Mouse (Mus musculus): ENCODE measurements around the gene Cntd1. TPM values are rescaled to one million over a fixed set of nuclear protein-coding genes. Genes with fewer than 3 reads are reported as not detected.

Cntd1 gene
- total RNA-seq, 2 experiments from 2014 or later, result 0.96 to 2.2 TPM

- peak; percentile 44 for ATAC-seq (replicated peaks; ENCODE audit: low FRiP score, poor library complexity, severe bottlenecking)
Observed at GRCm38 (mm10) chr11:101252941-101253340, 25.9 kb upstream of the Cntd1 start.

GRCm38 (mm10) chr11:101253613-101254389 lies 25.0 kb upstream of the Cntd1 start, which contains the start of gene Vps25:
Vps25 (plus strand) TSS chr11:101253707.
- peak; percentile 93 for ATAC-seq (replicated peaks; ENCODE audit: low FRiP score, poor library complexity, severe bottlenecking)

- ATAC-seq (replicated peaks; ENCODE audit: low FRiP score, poor library complexity, severe bottlenecking), result no peak
Observed at GRCm38 (mm10) chr11:101255826-101256775, 22.7 kb upstream of the Cntd1 start.

GRCm38 (mm10) chr11:101259261-101259712 lies 19.5 kb upstream of the Cntd1 start:
- ATAC-seq (replicated peaks; ENCODE audit: low FRiP score, poor library complexity, severe bottlenecking), result peak; percentile 31; the same call in 1 of the 2 replicates

- ATAC-seq (replicated peaks; ENCODE audit: low FRiP score, poor library complexity, severe bottlenecking), result peak; percentile 89
Observed at GRCm38 (mm10) chr11:101259948-101260825, 18.6 kb upstream of the Cntd1 start, which contains the start of gene Wnk4. Wnk4 (plus strand) TSS chr11:101260567.

GRCm38 (mm10) chr11:101260826-101261380 lies 17.9 kb upstream of the Cntd1 start:
- ATAC-seq (replicated peaks; ENCODE audit: low FRiP score, poor library complexity, severe bottlenecking), result peak; percentile 8; the same call in 1 of the 2 replicates

- no peak for ATAC-seq (replicated peaks; ENCODE audit: low FRiP score, poor library complexity, severe bottlenecking)
Observed at GRCm38 (mm10) chr11:101262272-101262967, 16.4 kb upstream of the Cntd1 start.

- no peak for ATAC-seq (replicated peaks; ENCODE audit: low FRiP score, poor library complexity, severe bottlenecking)
Observed at GRCm38 (mm10) chr11:101263138-101263988, 15.4 kb upstream of the Cntd1 start.

GRCm38 (mm10) chr11:101263989-101264280 lies 14.9 kb upstream of the Cntd1 start:
- no peak for ATAC-seq (replicated peaks; ENCODE audit: low FRiP score, poor library complexity, severe bottlenecking)

GRCm38 (mm10) chr11:101264954-101265471 lies 13.8 kb upstream of the Cntd1 start:
- ATAC-seq (replicated peaks; ENCODE audit: low FRiP score, poor library complexity, severe bottlenecking), result no peak

- ATAC-seq (replicated peaks; ENCODE audit: low FRiP score, poor library complexity, severe bottlenecking), result no peak
Observed at GRCm38 (mm10) chr11:101265906-101266305, 12.9 kb upstream of the Cntd1 start.

- no peak for ATAC-seq (replicated peaks; ENCODE audit: low FRiP score, poor library complexity, severe bottlenecking)
Observed at GRCm38 (mm10) chr11:101269577-101270116, 9.2 kb upstream of the Cntd1 start.

- no peak for ATAC-seq (replicated peaks; ENCODE audit: low FRiP score, poor library complexity, severe bottlenecking)
Observed at GRCm38 (mm10) chr11:101272446-101272845, 6.4 kb upstream of the Cntd1 start.

- ATAC-seq (replicated peaks; ENCODE audit: low FRiP score, poor library complexity, severe bottlenecking), result no peak
Observed at GRCm38 (mm10) chr11:101275309-101275708, 3.5 kb upstream of the Cntd1 start.

GRCm38 (mm10) chr11:101276319-101277070 lies 2.3 kb upstream of the Cntd1 start:
- ATAC-seq (replicated peaks; ENCODE audit: low FRiP score, poor library complexity, severe bottlenecking), result no peak

- ATAC-seq (replicated peaks; ENCODE audit: low FRiP score, poor library complexity, severe bottlenecking), result no peak
Observed at GRCm38 (mm10) chr11:101277381-101278222, 1.2 kb upstream of the Cntd1 start.
